Mouse (Mus musculus) neural tube, embryonic 14.5 days (tissue): ENCODE results near the gene Tmem252. TPM values are rescaled to one million over a fixed set of nuclear protein-coding genes. Genes with fewer than 3 reads are reported as not detected.

Experiments
- ATAC-seq: fragments of 200-750 bp; cut with Nextera tagmentation; 2 replicates; pipeline ENCODE4 v1.8.0; 2017; ENCODE audit warnings: low read depth, mild to moderate bottlenecking, moderate TSS enrichment, moderate library complexity
- H3K27ac ChIP-seq: fragments of 300-500 bp; sonication (generic); 2 replicates; pipeline ENCODE4 v1.5.1; 2014; ENCODE audit warnings: low read depth, mild to moderate bottlenecking, control low read depth, low read length, moderate library complexity, mixed read lengths
- H3K27me3 ChIP-seq: fragments of 300-500 bp; sonication (generic); 2 replicates; pipeline ENCODE4 v1.6.1; 2014; ENCODE audit warnings: low read length; ENCODE audit not compliant: control insufficient read depth, insufficient read depth
- H3K36me3 ChIP-seq: fragments of 300-500 bp; sonication (generic); 2 replicates; pipeline ENCODE4 v1.6.1; 2014; ENCODE audit warnings: low read length, mixed read lengths; ENCODE audit not compliant: control insufficient read depth, insufficient read depth
- H3K4me1 ChIP-seq: fragments of 300-500 bp; sonication (generic); 2 replicates; pipeline ENCODE4 v1.6.1; 2014; ENCODE audit warnings: low read length; ENCODE audit not compliant: control insufficient read depth, insufficient read depth
- H3K4me2 ChIP-seq: fragments of 300-500 bp; sonication (generic); 2 replicates; pipeline ENCODE4 v1.6.1; 2014; ENCODE audit warnings: mild to moderate bottlenecking, low read depth, low read length, control low read depth
- H3K4me3 ChIP-seq: fragments of 300-500 bp; sonication (generic); 2 replicates; pipeline ENCODE4 v1.5.1; 2014; ENCODE audit warnings: low read depth, low read length, control low read depth, mixed read lengths
- H3K9ac ChIP-seq: fragments of 300-500 bp; sonication (generic); replicated peaks from 2 replicates; pipeline ENCODE4 v1.6.1; 2014; ENCODE audit warnings: low read depth, mild to moderate bottlenecking, control low read depth, low read length, mixed read lengths
- H3K9me3 ChIP-seq: fragments of 300-500 bp; sonication (generic); 2 replicates; pipeline ENCODE4 v1.6.1; 2016; ENCODE audit warnings: low read length; ENCODE audit not compliant: control insufficient read depth
- WGBS: fragments of 180-500 bp; shearing (Covaris S2); extraction: QIAGEN DNeasy Blood & Tissue Kit; methylation state at CpG from one replicate; pipeline ENCODE4 v1.1.7; 2014; 5-methylcytosine and 5-hydroxymethylcytosine counted together
- polyA plus RNA-seq: library from polyadenylated mRNA; unstranded; fragments of >200 nt; fragmentation: Nextera tagmentation; extraction: Ambion mirVana; gene quantifications from 2 replicates; pipeline ENCODE4 v1.2.1, GENCODE M21; 2014

Tmem252 gene
- polyA plus RNA-seq, 1 experiment from 2014 or later = 3.0 TPM

DNA sequence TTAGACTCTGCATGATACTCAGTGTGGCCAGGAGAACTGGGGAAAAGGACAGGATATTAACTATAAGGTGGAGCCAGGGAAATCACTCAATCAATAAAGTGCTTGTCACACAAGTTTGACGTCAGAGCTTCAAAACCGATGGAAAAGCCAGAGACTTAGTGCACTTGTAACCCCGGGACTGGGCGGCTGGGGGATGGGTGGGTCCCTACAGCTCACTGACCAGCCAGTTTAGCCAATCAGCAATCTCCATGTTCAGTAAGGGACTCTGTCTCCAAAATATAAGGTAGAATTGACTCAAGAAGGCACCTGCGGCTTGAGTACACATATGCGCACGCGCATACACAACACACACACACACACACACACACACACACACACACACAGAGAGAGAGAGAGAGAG, 25.8 kb upstream of the Tmem252 start:
- Histone ChIP-seq H3K36me3 (no peaks in the 10 kb centered on the region), H3K9ac (no peak overlapping the region), H3K4me3 (no peak overlapping the region), H3K9me3 (no peaks in the 10 kb centered on the region), H3K27ac (no peak overlapping the region), H3K4me1 (no peaks in the 10 kb centered on the region), H3K27me3 (no peaks in the 10 kb centered on the region), H3K4me2 (no peak overlapping the region)
- ATAC-seq = no peak
- 85% methylated on average over 8 of the region's 8 CpGs for WGBS

- H3K4me1 ChIP-seq = no peaks in the 10 kb centered on the region
- H3K27me3 ChIP-seq = no peaks in the 10 kb centered on the region
- WGBS = 76% methylated on average over 8 of the region's 8 CpGs
- ATAC-seq = no peak
- no peaks in the 10 kb centered on the region for H3K9me3 ChIP-seq
- H3K4me3 ChIP-seq = no peak overlapping the region
- H3K36me3 ChIP-seq = no peaks in the 10 kb centered on the region
- H3K9ac ChIP-seq = no peak overlapping the region
- H3K4me2 ChIP-seq = no peak overlapping the region
- no peak overlapping the region for H3K27ac ChIP-seq
Observed at GRCm38 (mm10) chr19:24650428-24650827, 23.4 kb upstream of the Tmem252 start.

- no peak overlapping the region for H3K27ac ChIP-seq
- no peaks in the 10 kb centered on the region for H3K4me1 ChIP-seq
- H3K9ac ChIP-seq = no peak overlapping the region
- no peaks in the 10 kb centered on the region for H3K27me3 ChIP-seq
- 37% methylated on average over 2 of the region's 2 CpGs for WGBS
- no peak overlapping the region for H3K4me3 ChIP-seq
- no peaks in the 10 kb centered on the region for H3K36me3 ChIP-seq
- no peak overlapping the region for H3K4me2 ChIP-seq
- no peak for ATAC-seq
- H3K9me3 ChIP-seq = no peaks in the 10 kb centered on the region
Observed at GRCm38 (mm10) chr19:24651595-24651994, 22.2 kb upstream of the Tmem252 start.

GRCm38 (mm10) chr19:24652342-24653019, 21.3 kb upstream of the Tmem252 start:
- Histone ChIP-seq H3K4me1 (no peaks in the 10 kb centered on the region), H3K9ac (no peak overlapping the region), H3K9me3 (no peaks in the 10 kb centered on the region), H3K27me3 (no peaks in the 10 kb centered on the region), H3K36me3 (no peaks in the 10 kb centered on the region), H3K27ac (no peak overlapping the region), H3K4me2 (no peak overlapping the region), H3K4me3 (no peak overlapping the region)
- WGBS = 37% methylated on average over 6 of the region's 6 CpGs
- no peak for ATAC-seq

- H3K27ac ChIP-seq = no peak overlapping the region
- no peak overlapping the region for H3K4me3 ChIP-seq
- H3K36me3 ChIP-seq = no peaks in the 10 kb centered on the region
- ATAC-seq = no peak
- no peaks in the 10 kb centered on the region for H3K9me3 ChIP-seq
- H3K9ac ChIP-seq = no peak overlapping the region
- 77% methylated on average over 9 of the region's 9 CpGs for WGBS
- no peak overlapping the region for H3K4me2 ChIP-seq
- H3K4me1 ChIP-seq = no peaks in the 10 kb centered on the region
- H3K27me3 ChIP-seq = no peaks in the 10 kb centered on the region
Observed at GRCm38 (mm10) chr19:24653230-24653799, 20.5 kb upstream of the Tmem252 start.

DNA sequence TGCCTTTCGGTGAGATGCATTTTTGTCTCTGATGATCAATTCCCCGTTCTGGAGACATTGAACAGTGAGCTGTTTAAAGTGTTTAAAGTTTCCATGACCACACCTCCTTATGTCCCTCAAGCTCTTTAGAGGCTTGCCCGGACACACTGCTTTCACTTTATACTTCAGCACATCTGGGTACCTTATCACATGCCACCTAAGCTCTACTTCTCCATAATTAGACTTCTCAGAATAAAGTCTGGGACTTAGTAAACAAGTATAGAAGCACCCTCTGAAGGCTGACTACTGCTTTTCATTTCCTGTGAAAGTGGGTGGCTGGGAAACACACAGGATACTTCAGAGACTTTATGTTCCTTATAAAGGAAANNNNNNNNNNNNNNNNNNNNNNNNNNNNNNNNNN, 16.8 kb upstream of the Tmem252 start:
- Histone ChIP-seq H3K9ac (no peak overlapping the region), H3K36me3 (no peaks in the 10 kb centered on the region), H3K4me1 (no peaks in the 10 kb centered on the region), H3K27me3 (no peaks in the 10 kb centered on the region), H3K4me2 (no peak overlapping the region), H3K4me3 (no peak overlapping the region), H3K27ac (no peak overlapping the region), H3K9me3 (no peaks in the 10 kb centered on the region)
- 91% methylated on average over 3 of the region's 3 CpGs for WGBS
- no peak for ATAC-seq

DNA sequence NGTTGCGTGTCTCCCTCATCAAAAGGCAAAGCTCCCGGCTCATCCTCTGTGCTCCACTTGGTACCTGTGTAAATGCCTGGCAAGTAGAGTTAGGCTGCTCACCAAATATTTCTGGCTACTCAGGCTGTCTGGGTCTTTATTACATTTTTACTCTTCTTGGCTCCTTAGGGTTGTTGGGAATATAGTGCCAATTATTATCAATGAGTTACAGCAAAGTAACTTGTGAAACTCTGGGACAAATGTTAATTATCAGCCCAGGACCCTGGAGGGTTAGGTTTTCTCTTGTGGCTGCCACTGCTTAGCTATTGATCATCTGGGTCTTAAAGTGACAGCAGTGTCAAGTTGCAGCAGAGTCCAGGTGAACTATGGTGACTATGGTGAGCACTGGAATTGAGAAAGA, 11.5 kb upstream of the Tmem252 start:
- Histone ChIP-seq H3K27ac (no peak overlapping the region), H3K9me3 (no peaks in the 10 kb centered on the region), H3K27me3 (no peaks in the 10 kb centered on the region), H3K9ac (no peak overlapping the region), H3K4me1 (no peaks in the 10 kb centered on the region), H3K4me2 (no peak overlapping the region), H3K36me3 (no peaks in the 10 kb centered on the region), H3K4me3 (no peak overlapping the region)
- 100% methylated on average over 2 of the region's 2 CpGs for WGBS
- no peak for ATAC-seq

GRCm38 (mm10) chr19:24665771-24666170, 8.0 kb upstream of the Tmem252 start:
- Histone ChIP-seq H3K36me3 (no peaks in the 10 kb centered on the region), H3K9me3 (no peaks in the 10 kb centered on the region), H3K4me2 (no peak overlapping the region), H3K9ac (no peak overlapping the region), H3K4me3 (no peak overlapping the region), H3K4me1 (no peaks in the 10 kb centered on the region), H3K27ac (no peak overlapping the region), H3K27me3 (no peaks in the 10 kb centered on the region)
- ATAC-seq = no peak
- 79% methylated on average over 11 of the region's 11 CpGs for WGBS

GRCm38 (mm10) chr19:24667527-24667926, 6.3 kb upstream of the Tmem252 start:
- no peak overlapping the region for H3K27ac ChIP-seq

More at GRCm38 (mm10) chr19:24667527-24667926, 6.3 kb upstream of the Tmem252 start:
- 71% methylated on average over 3 of the region's 3 CpGs for WGBS
- no peak overlapping the region for H3K9ac ChIP-seq
- no peaks in the 10 kb centered on the region for H3K9me3 ChIP-seq
- H3K4me1 ChIP-seq = no peaks in the 10 kb centered on the region
- H3K4me2 ChIP-seq = no peak overlapping the region
- no peaks in the 10 kb centered on the region for H3K36me3 ChIP-seq
- no peak overlapping the region for H3K4me3 ChIP-seq
- no peak for ATAC-seq
- no peaks in the 10 kb centered on the region for H3K27me3 ChIP-seq
